Mouse (Mus musculus): ENCODE data around the gene Ccnd1.

The Ccnd1 gene

GRCm38 (mm10) chr7:144939344-144940002, at the start of gene Ccnd1:
TSS of gene Ccnd1 (minus strand) at chr7:144939925.
- POLR2A ChIA-PET: interaction anchor here in 3 of 4 experiments (0.6 to 13.1 kb wide), 56 partner anchors 9 to 549 kb away, joined by 3 to 245 read pairs (median 4); partner anchors contain the start of genes Tpcn2 (in 2 of the 3) and LTO1 (in 1 of the 3)
- CTCF ChIA-PET: interaction anchor here in 2 of 4 experiments (0.6 to 1.8 kb wide), 8 partner anchors 10 to 344 kb away, joined by 3 to 5 read pairs (median 3); partner anchors contain the start of genes Tpcn2 (in 2 of the 2) and LTO1 (in 1 of the 2)

- CTCF ChIA-PET: interaction anchor here in 1 of 4 experiments (1.3 kb wide), 1 partner anchor 228 kb away, joined by 3 read pairs; no protein-coding TSS in a partner anchor
- POLR2A ChIA-PET: interaction anchor here in 1 of 4 experiments (1.0 kb wide), 1 partner anchor 35 kb away, joined by 3 read pairs; no protein-coding TSS in a partner anchor
These were observed 49.1 kb upstream of the Ccnd1 start for GRCm38 (mm10) chr7:144988856-144989255.

DNA sequence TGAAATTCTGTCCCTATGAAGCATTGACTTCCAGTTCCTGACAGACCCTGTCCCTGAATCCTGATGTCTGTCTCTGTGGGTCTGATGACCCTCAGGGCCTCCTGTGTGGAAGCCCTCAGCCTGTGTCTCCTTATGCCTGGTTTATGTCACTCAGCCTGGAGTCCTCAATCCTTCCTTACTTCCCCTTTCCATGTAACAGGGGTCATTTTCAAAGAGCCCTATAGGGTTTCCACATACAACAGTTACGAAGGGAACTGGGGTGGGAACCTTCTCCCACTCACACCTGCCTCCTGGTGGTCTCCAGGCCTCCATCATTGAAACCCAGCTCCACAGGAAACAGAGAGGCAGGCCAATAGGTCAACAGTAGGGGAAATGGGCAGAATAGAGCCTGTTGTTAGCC, 45.4 kb upstream of the Ccnd1 start:
- POLR2A ChIA-PET: interaction anchor here in 1 of 4 experiments (0.9 kb wide), 1 partner anchor 43 kb away, joined by 4 read pairs; no protein-coding TSS in a partner anchor
- CTCF ChIA-PET: no interaction called here

GRCm38 (mm10) chr7:144982358-144983110, 42.8 kb upstream of the Ccnd1 start:
- ChIA-PET CTCF (no interaction called here), POLR2A (interaction anchor here in 1 of 4 experiments (0.6 kb wide), 1 partner anchor 362 kb away, joined by 5 read pairs; no protein-coding TSS in a partner anchor)

GRCm38 (mm10) chr7:144981426-144982079, 41.8 kb upstream of the Ccnd1 start:
- POLR2A ChIA-PET: interaction anchor here in 1 of 4 experiments (1.1 kb wide), 1 partner anchor 40 kb away, joined by 3 read pairs; no protein-coding TSS in a partner anchor
- CTCF ChIA-PET: no interaction called here

DNA sequence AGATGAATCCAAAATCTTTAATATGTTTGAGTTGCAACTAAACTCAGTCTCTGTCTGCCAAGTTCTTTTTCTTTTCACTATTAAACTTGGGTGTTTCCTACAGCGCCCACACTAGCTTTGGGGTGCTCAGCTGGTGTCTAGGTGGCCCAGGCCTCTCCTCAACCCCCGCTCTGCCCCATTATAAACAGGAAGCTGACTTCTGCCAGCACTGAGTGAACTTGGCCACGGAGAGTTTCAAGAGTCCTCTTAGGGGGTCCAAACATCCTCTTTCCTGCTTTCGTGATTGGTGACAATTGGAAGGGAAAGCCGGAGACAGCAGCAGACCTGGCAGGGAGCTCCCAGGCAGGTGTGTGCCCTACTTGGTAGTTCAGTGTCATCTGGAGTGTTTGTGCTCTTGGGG, 40.1 kb upstream of the Ccnd1 start:
- ChIA-PET CTCF (no interaction called here), POLR2A (no interaction called here)

DNA sequence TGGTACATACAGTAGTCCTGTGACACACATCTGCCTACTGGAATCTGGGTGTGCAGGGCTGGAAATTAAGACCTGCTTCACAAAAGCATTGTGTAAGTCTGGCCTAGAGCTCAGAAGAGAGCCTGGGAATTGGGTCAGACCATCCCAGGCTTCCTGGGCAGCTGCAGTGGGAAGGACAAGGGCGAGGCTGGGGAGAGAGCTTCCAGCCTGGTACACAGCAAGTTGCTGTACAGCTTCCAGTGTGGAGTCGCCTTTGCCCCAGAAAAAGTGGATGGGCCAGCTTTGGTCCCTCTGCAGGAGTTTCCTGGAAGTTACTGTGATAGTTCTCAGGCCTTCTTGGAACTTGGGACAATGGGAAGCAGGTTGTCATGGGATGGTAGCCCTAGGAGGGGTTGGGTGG, 37.4 kb upstream of the Ccnd1 start:
- ChIA-PET POLR2A (interaction anchor here in 1 of 4 experiments (0.9 to 1.6 kb wide), 2 partner anchors 17 to 36 kb away, joined by 3 to 11 read pairs; partner anchors contain the start of gene Ccnd1), CTCF (no interaction called here)

- POLR2A ChIA-PET: interaction anchor here in 2 of 4 experiments (0.5 to 1.4 kb wide), 2 partner anchors 11 to 123 kb away, joined by 3 to 4 read pairs; no protein-coding TSS in a partner anchor
- CTCF ChIA-PET: no interaction called here
These were observed 33.7 kb upstream of the Ccnd1 start for GRCm38 (mm10) chr7:144973461-144973860.

DNA sequence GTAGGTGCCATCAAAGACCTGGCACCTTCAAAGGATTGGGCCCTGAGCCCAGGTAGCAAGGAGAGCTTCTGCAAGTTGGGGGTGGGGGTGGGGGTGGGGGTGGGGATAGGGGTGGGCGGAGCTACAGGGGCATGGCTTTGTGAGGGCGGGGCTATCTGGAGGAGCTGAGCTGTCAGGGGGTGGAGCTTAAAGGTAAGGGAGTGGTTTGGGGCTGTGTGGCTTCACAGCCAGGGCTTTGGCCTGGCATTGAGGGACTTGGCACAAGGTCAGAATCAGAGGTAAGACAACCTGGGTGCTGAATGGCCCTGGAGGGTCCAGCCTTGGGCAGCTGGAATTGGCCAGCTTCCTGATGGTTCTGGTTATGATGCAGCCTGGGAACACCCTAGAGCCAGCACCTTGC, 32.0 kb upstream of the Ccnd1 start:
- CTCF ChIA-PET: interaction anchor here in 2 of 4 experiments (0.6 to 0.7 kb wide), 2 partner anchors 38 to 76 kb away, joined by 3 read pairs; partner anchors contain the start of gene Fgf15 (in 1 of the 2)
- POLR2A ChIA-PET: interaction anchor here in 3 of 4 experiments (0.6 to 1.6 kb wide), 7 partner anchors 17 to 168 kb away, joined by 3 to 6 read pairs (median 3); no protein-coding TSS in a partner anchor

DNA sequence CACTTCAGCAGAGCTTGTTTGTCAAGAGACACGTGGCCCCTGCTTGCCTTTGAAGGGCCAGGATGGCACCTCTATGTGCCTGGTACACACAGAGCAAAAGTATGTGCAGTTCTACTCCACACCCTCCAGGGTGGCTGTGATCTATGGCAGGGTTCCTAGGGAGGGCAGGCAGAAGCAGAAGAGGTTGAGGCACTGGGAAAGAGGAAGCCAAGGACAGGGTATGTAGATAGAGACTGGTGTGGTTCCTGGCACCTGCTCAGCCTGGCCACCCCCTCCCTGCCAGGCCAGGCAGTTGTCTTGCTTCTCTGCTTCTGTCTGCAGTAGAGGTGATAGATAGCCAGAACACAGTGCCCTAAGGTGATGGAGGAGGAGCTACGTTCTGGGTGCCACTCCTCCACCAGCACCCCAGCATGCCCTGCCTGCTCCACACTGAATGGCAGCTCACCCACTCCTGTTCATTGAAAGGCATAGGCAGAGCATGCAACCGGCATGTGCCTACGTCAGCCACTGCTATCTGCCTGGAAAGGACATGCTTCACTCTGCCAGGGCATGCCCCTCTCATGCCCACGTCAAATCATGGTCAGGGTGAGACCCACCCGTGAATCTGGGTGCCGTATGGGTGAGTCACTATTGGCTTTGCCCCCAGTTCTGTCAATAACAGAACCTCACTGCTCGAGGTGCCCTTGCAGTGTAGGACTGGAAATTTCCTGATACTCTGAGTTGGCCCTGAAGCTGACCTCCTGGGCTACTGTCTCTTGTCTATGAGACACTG, 31.5 kb upstream of the Ccnd1 start:
- CTCF ChIA-PET: interaction anchor here in 3 of 4 experiments (0.6 to 0.7 kb wide), 3 partner anchors 39 to 80 kb away, joined by 3 read pairs; partner anchors contain the start of gene Fgf15 (in 1 of the 3)
- POLR2A ChIA-PET: interaction anchor here in 3 of 4 experiments (0.6 to 1.6 kb wide), 9 partner anchors 11 to 168 kb away, joined by 3 to 6 read pairs (median 3); no protein-coding TSS in a partner anchor

- ChIA-PET POLR2A (interaction anchor here in 1 of 4 experiments (0.9 to 1.0 kb wide), 2 partner anchors 149 to 174 kb away, joined by 3 to 4 read pairs; no protein-coding TSS in a partner anchor), CTCF (no interaction called here)
These were observed 26.2 kb upstream of the Ccnd1 start for GRCm38 (mm10) chr7:144965893-144966292.

DNA sequence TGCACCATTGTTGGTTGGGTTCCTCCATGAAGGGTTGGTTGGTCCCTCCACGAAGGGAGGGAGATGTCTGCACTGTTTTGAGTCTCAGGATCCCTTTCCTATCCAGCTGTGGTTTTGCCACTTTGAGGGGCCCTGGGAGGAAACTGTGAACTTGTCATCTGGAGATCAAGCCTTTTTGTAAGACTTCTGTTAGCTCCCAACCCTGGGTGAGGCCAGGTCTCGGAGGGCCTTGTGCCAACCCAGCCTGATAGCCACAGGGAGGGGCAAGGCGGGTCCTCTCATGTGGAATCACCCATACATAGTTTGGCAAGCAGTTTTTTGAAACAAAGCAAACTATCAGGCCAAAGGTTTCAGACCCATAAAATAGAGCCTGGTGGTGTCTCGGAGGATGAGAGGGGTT, 24.6 kb upstream of the Ccnd1 start:
- POLR2A ChIA-PET: interaction anchor here in 1 of 4 experiments (1.0 kb wide), 1 partner anchor 27 kb away, joined by 3 read pairs; no protein-coding TSS in a partner anchor
- CTCF ChIA-PET: no interaction called here

DNA sequence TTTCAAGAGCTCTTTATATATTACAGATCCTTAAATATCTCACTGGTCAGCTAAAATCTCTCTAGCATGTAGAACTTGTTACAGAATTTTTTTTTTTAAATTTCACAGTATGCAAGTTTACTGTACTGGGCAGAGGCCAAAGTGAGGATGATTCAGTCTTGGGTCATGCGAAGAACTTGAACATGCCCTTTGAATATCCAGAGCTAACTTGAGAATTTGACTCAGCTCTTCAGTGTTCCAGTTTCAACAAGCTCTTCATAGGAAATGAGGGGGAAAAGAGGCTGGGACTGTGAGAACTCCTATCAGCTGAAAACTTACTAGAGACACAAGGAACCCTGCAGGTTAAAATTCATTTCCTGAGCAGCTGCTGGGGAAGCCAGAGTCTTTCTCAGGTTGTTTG, 24.2 kb upstream of the Ccnd1 start:
- ChIA-PET POLR2A (interaction anchor here in 1 of 4 experiments (1.0 kb wide), 1 partner anchor 28 kb away, joined by 3 read pairs; no protein-coding TSS in a partner anchor), CTCF (no interaction called here)

- POLR2A ChIA-PET: interaction anchor here in 2 of 4 experiments (0.5 to 2.1 kb wide), 4 partner anchors 16 to 207 kb away, joined by 3 to 8 read pairs (median 6); no protein-coding TSS in a partner anchor
- CTCF ChIA-PET: interaction anchor here in 2 of 4 experiments (0.7 to 1.0 kb wide), 2 partner anchors 15 to 27 kb away, joined by 3 read pairs; no protein-coding TSS in a partner anchor
These were observed 19.0 kb upstream of the Ccnd1 start for GRCm38 (mm10) chr7:144958509-144959395.

GRCm38 (mm10) chr7:144943254-144943653, 3.5 kb upstream of the Ccnd1 start:
- CTCF ChIA-PET: no interaction called here
- POLR2A ChIA-PET: interaction anchor here in 3 of 4 experiments (0.7 to 13.1 kb wide), 24 partner anchors 10 to 361 kb away, joined by 3 to 245 read pairs (median 6); partner anchors contain the start of genes Fadd (in 1 of the 3) and LTO1 (in 1 of the 3)

GRCm38 (mm10) chr7:144942744-144943135, 3.0 kb upstream of the Ccnd1 start:
- POLR2A ChIA-PET: interaction anchor here in 3 of 4 experiments (0.7 to 13.1 kb wide), 29 partner anchors 9 to 361 kb away, joined by 3 to 245 read pairs (median 7); partner anchors contain the start of genes Fadd (in 1 of the 3) and LTO1 (in 1 of the 3)
- CTCF ChIA-PET: interaction anchor here in 2 of 4 experiments (0.7 to 0.9 kb wide), 2 partner anchors 34 to 274 kb away, joined by 3 read pairs; no protein-coding TSS in a partner anchor

Data from embryonic stem cell, embryonic (primary cell).